Mouse (Mus musculus) limb, embryonic 10.5 days (tissue): ENCODE results near the gene Cct3. TPM values are rescaled to one million over a fixed set of nuclear protein-coding genes. Genes with fewer than 3 reads are reported as not detected.
"Not testable (repeated sequence)": the region's sequence is repeated elsewhere in the genome, so short reads cannot be mapped to it uniquely, and the experiment has no call there.

Experiments
- DNase-seq: peaks from one replicate; pipeline ENCODE4 v3.0.0-alpha.2; 2017; ENCODE audit warnings: low spot score
- H3K27ac ChIP-seq: fragments of 300-500 bp; sonication (generic); 2 replicates; pipeline ENCODE4 v1.5.1; 2016; ENCODE audit warnings: mild to moderate bottlenecking
- H3K27me3 ChIP-seq: fragments of 300-500 bp; sonication (generic); 2 replicates; pipeline ENCODE4 v1.6.1; 2016; ENCODE audit warnings: low read depth, mild to moderate bottlenecking; ENCODE audit not compliant: poor library complexity, severe bottlenecking
- H3K36me3 ChIP-seq: fragments of 300-500 bp; sonication (generic); 2 replicates; pipeline ENCODE4 v1.6.1; 2016; ENCODE audit warnings: mild to moderate bottlenecking, moderate library complexity
- H3K4me1 ChIP-seq: fragments of 300-500 bp; sonication (generic); 2 replicates; pipeline ENCODE4 v1.6.1; 2016
- H3K4me3 ChIP-seq: fragments of 300-500 bp; sonication (generic); 2 replicates; pipeline ENCODE4 v1.5.1; 2016; ENCODE audit warnings: mild to moderate bottlenecking, moderate library complexity
- H3K9me3 ChIP-seq: fragments of 300-500 bp; sonication (generic); replicated peaks from 2 replicates; pipeline ENCODE4 v1.6.1; 2016; ENCODE audit warnings: mild to moderate bottlenecking
- WGBS: fragments of 180-500 bp; shearing (Covaris S2); methylation state at CpG from one replicate; pipeline ENCODE4 v1.1.7; 2016; 5-methylcytosine and 5-hydroxymethylcytosine counted together
- polyA plus RNA-seq: library from polyadenylated mRNA; unstranded; fragments of >200 nt; fragmentation: Nextera tagmentation; extraction: Ambion mirVana; gene quantifications from 2 replicates; pipeline ENCODE4 v1.2.1, GENCODE M21; 2016

The Cct3 gene
- polyA plus RNA-seq, 1 experiment from 2014 or later = 834 TPM

DNA sequence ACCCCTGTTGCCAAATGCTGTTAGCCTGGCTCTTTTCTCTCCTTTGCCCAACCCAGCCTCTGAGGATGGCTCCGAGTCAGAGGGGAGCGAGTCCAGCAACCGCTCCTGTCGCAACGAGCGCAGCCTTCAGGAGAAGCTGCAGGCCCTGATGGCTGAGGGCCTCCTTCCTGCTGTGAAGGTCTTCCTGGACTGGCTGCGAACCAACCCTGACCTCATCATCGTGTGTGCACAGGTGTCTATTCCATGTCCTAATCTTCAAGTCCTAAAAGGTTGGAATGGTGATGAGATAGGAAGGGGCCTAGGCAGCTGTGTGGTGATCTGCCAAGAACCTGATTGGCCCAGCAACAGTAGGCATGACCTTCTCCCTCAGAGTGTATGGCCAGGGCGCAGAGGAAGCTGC, 56.0 kb downstream of the Cct3 start:
- DNase-seq = no peak
- Histone ChIP-seq H3K27me3 (no peaks in the 10 kb centered on the region), H3K4me3 (no peak overlapping the region), H3K9me3 (no peaks in the 10 kb centered on the region), H3K27ac (no peak overlapping the region), H3K36me3 (peaks cover 100% of the 10 kb centered on the region), H3K4me1 (no peaks in the 10 kb centered on the region)
- 92% methylated on average over 9 of the region's 9 CpGs for WGBS

DNA sequence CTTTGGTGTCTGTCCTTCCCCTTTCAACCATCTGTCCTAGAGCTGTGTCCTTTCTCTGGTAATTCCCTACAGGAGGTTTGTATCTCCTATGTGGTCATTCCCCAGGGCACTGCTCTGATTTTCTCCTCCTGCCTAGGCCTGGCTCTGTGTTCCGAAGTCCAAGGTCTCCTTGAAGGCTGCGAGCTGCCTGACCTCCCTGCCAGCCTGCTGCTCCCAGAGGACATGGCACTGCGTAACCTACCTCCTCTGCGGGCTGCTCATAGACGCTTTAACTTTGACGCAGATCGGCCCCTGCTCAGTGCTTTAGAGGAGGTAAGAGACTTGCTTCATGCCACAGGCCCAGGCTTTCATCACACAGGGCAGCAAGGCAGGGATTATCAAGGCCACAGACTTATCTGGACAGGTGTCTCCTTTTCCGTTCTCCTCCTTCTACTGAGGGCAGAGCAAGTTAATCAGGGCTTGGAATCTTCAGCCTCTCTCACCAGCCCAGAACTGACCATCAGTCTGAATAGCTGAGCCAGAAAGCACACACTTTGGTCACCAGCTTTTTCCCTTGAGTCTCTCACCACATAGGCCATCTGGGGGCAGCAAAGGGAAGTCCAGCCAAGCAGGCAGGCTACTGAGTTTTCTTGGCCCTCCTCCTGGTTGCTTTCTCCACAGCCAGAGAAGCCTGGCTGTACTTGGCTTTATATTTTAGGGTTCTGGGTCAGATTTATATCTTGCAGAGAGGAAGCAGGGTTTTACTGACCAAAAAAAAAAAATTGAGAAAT, 57.7 kb downstream of the Cct3 start:
- WGBS = 95% methylated on average over 8 of the region's 8 CpGs
- Histone ChIP-seq H3K27ac (no peak overlapping the region), H3K36me3 (peaks cover 100% of the 10 kb centered on the region), H3K4me1 (no peaks in the 10 kb centered on the region), H3K27me3 (no peaks in the 10 kb centered on the region), H3K9me3 (no peaks in the 10 kb centered on the region), H3K4me3 (no peak overlapping the region)
- DNase-seq = no peak

DNA sequence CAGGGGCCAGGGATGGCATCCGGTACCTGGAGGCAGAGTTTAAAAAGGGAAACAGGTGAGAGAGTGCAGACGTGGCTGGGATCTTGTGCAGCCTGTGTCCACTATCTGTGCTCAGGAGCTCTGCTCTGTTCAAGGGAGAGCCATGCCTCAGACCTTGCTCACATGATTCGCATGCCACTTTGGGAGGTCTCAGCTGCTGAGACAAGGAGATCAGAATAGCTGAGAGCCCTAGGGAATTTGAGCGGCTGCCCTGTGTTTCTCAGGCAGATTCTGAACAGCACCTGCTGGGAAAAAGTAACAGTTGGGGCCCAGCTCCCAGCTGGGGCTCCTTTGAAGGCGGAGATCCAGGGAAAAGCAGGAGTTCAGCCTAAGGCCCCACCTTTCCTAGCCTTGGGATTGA, 62.7 kb downstream of the Cct3 start:
- Histone ChIP-seq H3K27ac (no peak overlapping the region), H3K9me3 (no peaks in the 10 kb centered on the region), H3K36me3 (peaks cover 88% of the 10 kb centered on the region), H3K27me3 (peaks cover 14% of the 10 kb centered on the region), H3K4me3 (no peak overlapping the region), H3K4me1 (peaks cover 18% of the 10 kb centered on the region)
- 83% methylated on average over 5 of the region's 5 CpGs for WGBS
- DNase-seq = no peak

DNA sequence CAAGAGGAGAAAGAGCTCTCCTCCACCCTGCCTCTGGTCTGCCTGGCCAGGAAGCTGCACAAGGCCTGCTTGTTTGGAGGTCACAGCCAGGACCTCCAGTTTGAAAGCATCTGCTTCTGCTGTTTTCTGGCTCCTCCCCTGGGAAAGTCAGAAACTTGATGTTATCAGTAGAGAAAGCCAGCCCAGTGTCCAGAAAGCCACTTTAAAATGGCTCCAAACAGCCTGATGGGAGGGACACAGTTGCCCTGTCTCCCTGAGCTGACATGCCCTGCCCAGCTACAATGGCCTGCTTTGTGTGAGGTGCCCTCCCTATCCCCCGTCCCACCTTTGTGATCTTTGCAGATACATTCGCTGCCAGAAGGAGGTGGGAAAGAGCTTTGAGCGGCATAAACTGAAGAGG, 63.1 kb downstream of the Cct3 start:
- Histone ChIP-seq H3K4me1 (peaks cover 22% of the 10 kb centered on the region), H3K27ac (no peak overlapping the region), H3K36me3 (peaks cover 84% of the 10 kb centered on the region), H3K27me3 (peaks cover 18% of the 10 kb centered on the region), H3K4me3 (no peak overlapping the region), H3K9me3 (no peaks in the 10 kb centered on the region)
- WGBS = 88% methylated on average over 3 of the region's 3 CpGs
- DNase-seq = no peak

DNA sequence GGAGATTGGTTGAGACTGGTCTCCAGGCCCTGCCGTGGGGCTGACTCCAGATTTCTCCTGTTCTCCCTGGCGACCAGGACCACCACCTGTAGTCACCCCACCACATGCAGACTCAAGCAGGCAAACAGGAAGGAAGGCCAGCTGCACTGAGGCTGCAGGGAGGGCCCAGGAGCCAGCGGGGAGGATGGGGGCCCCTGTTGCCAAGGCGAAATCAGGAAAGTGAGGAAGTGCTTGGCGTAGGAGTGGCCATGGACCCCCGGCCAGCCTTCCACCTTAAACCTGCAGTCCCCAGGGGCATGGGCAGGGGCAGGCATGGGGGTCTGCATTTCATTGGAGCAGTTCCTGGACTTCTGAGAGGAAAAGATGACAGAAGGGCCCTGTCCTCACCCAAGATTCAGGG, 64.2 kb downstream of the Cct3 start:
- Histone ChIP-seq H3K27me3 (peaks cover 29% of the 10 kb centered on the region), H3K27ac (no peak overlapping the region), H3K4me1 (peaks cover 27% of the 10 kb centered on the region), H3K9me3 (no peaks in the 10 kb centered on the region), H3K36me3 (peaks cover 73% of the 10 kb centered on the region), H3K4me3 (no peak overlapping the region)
- no peak for DNase-seq
- WGBS = 83% methylated on average over 6 of the region's 6 CpGs

DNA sequence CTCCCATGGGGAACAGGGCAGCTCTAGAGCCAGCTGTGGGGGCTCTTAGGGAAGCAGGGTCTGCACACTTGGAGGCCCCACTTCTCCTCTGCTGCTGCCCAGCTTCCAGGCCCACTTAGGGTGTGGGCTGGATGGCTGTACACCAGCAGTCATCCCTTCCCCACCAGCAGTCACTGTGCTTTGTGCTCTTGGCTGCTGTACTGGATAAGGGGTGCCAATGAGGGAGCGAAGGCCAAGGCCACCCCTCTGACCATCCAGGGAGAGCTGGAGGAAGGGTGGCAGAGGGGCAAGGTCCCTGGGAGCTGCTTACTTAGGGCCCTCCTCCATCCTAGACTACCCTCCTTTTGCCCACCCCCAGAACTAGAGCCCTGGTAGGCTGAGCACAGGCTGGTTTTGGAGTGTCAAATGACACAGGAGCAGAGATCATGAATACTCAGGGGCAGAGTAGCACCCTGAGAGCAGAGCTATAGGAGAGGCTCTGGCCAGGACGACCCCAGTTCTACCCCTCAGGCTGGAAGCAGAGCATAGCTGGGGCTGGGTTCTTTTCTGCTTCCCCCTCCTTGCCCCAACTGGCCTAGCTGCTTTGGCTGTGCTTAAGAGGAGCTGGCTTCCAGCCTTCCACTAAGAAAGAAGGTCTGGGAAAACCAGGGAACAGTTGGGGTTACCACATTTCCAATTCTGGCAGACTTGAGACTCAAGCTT, 64.8 kb downstream of the Cct3 start:
- DNase-seq = no peak
- peaks cover 27% of the 10 kb centered on the region for H3K4me1 ChIP-seq
- peaks cover 36% of the 10 kb centered on the region for H3K27me3 ChIP-seq
- H3K9me3 ChIP-seq = no peaks in the 10 kb centered on the region
- no peak overlapping the region for H3K4me3 ChIP-seq
- H3K27ac ChIP-seq = no peak overlapping the region
- H3K36me3 ChIP-seq = peaks cover 67% of the 10 kb centered on the region
- WGBS = 76% methylated on average over 2 of the region's 2 CpGs

DNA sequence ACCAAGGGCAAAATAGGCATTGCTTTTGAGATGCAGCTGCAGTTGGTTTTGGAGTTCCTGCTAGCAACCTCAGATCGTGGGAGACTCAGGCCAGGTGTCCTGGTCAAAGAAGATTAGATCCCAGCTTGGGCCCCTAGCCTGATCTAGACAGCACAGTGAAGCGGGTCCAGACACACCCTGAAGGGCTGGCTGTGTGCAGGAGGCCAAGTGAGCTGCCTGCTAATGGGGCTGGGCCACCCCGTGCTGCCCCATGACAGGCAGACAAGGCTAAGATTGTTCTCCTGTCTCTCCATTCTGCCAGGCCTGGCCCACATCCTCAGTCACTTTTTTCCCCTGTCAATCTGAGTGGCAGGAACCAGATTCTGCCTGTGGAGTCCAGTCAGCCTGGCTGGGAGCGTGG, 66.8 kb downstream of the Cct3 start:
- peaks cover 30% of the 10 kb centered on the region for H3K4me1 ChIP-seq
- peaks cover 47% of the 10 kb centered on the region for H3K36me3 ChIP-seq
- peak overlapping the region; percentile 39 for H3K27ac ChIP-seq
- H3K27me3 ChIP-seq = peaks cover 47% of the 10 kb centered on the region
- H3K9me3 ChIP-seq = no peaks in the 10 kb centered on the region
- no peak for DNase-seq
- WGBS = 68% methylated on average over 4 of the region's 4 CpGs
- no peak overlapping the region; the same call in 1 of the 2 replicates for H3K4me3 ChIP-seq

DNA sequence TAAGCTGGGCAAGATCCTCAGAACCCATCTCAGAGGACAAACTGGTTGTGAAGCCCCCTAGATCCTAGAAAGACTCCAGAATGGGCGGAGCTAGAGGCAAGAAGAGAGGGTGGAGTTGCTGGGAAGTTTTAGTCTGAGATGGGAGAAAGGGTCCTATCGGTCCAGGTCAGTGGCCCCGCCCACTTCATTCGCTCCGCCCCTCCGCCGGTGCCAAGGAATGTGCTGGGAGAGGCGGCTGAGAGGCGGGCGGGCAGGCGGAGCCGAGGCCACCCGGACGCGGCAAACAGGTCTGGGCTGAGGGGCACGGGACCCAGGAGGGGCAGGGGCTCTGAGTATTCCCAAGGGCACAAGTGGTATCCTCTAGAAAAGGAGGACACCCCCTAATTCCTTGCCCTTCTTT, 67.4 kb downstream of the Cct3 start, which contains the start of gene Paqr6:
Gene Paqr6, plus strand, starts transcription at position 248 of the 400 bp plus-strand sequence.
- 0% methylated on average over 16 of the region's 16 CpGs for WGBS
- peaks cover 30% of the 10 kb centered on the region for H3K4me1 ChIP-seq
- H3K27me3 ChIP-seq = peaks cover 47% of the 10 kb centered on the region
- DNase-seq = peak; percentile 69
- peak within 1 kb of the TSS; percentile 39 for H3K27ac ChIP-seq
- H3K4me3 ChIP-seq = peak within 1 kb of the TSS; percentile 32
- peaks cover 41% of the 10 kb centered on the region for H3K36me3 ChIP-seq
- H3K9me3 ChIP-seq = no peaks in the 10 kb centered on the region

DNA sequence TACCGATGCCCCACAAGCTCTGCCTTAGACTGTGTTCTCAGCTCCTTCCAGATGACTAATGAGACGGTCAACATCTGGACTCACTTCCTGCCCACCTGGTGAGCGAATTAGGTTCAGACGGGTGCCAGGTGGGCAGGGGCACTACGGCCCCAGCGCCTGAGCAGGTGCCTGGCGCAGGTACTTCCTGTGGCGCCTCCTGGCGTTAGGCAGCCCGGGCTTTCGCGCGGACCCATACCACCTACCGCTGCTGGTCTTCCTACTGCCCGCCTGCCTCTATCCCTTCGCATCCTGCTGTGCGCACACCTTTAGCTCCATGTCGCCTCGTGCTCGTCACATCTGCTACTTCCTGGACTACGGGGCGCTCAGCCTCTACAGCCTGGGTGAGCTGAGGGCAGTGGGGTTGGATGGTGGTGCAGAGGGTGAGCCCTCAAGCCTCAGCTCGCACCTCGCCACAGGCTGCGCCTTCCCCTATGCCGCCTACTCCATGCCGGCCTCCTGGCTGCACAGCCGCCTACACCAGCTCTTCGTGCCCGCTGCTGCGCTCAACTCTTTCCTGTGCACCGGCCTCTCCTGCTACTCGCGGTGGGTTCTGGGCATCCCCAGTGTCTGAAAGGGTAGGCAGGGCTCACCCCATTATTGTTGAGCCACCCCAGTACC, 68.9 kb downstream of the Cct3 start:
- Histone ChIP-seq H3K27ac (no peak overlapping the region), H3K27me3 (peaks cover 47% of the 10 kb centered on the region), H3K9me3 (peaks cover 7% of the 10 kb centered on the region), H3K36me3 (peaks cover 26% of the 10 kb centered on the region), H3K4me1 (peaks cover 30% of the 10 kb centered on the region), H3K4me3 (no peak overlapping the region)
- DNase-seq = no peak
- WGBS = 33% methylated on average over 34 of the region's 34 CpGs

DNA sequence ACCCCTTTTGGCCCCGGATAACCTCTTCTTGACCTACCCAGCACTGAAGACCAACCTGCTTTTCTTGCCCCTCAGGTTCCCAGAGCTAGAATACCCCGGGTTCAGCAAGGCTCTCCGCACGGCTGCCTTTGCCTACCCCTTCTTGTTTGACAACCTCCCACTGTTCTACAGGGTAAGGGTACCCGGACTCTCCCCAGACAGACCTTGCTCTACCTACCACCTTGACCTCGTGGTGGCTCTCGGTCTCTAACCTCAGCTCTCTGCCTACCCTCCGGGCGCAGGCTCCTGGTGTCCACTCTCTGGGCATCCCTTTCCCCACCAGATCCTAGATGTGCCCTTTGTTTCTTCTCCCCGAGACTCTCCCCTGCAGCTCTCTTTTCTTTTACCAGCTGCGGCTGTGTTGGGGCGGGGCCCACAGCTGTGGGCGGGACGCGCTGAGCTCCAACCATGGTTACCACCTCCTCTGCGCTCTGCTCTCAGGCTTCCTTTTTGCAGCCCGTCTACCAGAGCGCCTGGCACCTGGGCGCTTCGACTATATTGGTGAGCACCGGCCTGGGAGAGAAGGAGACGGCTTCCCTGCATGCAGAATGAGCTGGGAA, 70.0 kb downstream of the Cct3 start:
- Histone ChIP-seq H3K4me1 (peaks cover 25% of the 10 kb centered on the region), H3K4me3 (peak overlapping the region; percentile 24)
- 9% methylated on average over 22 of the region's 22 CpGs for WGBS

DNA sequence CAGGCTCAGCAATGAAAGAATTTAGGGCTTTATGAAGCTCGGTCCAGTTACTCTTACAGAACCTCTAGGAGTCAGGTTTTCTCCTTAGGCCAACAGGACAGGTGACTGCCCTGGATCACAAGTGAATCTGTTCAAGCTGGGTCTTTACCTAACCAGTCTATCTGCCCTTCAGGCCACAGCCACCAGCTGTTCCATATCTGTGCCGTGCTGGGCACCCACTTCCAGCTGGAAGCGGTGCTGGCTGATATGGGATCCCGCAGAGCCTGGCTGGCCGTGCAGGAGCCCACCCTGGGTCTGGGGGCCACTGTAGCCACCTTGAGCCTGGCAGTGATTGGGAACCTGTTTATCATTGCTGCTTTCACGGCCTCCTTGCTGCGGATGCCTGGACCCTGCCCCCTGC, 70.6 kb downstream of the Cct3 start:
- WGBS = 54% methylated on average over 3 of the region's 7 CpGs
- H3K36me3 ChIP-seq, DNase-seq, H3K9me3 ChIP-seq, H3K27ac ChIP-seq, H3K4me3 ChIP-seq: not testable (repeated sequence)
- H3K27me3 ChIP-seq = peaks cover 47% of the 10 kb centered on the region
- peaks cover 25% of the 10 kb centered on the region for H3K4me1 ChIP-seq

More for the DNA sequence above, 70.0 kb downstream of the Cct3 start:
- Histone ChIP-seq H3K27me3 (peaks cover 47% of the 10 kb centered on the region), H3K36me3 (peaks cover 15% of the 10 kb centered on the region)
- H3K27ac ChIP-seq, DNase-seq, H3K9me3 ChIP-seq: not testable (repeated sequence)

DNA sequence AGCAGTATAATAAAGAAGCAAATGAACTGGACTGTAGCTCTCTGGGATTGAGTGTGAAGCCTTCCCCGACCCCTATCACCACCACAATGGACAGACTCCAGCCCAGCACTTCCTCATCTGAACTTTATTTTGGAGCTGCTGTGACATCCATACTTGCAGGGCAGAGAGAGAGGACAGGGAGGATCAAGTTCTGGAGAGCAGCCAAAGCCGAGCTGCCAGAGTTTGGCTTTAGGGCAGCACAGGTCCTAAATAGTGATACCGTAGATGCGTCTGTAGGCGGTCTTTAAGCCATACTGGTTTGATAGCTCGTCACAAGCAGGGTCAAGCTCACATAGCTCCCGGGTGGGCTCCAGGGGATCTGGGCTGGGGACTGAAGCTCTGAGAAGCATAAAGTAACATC, 71.6 kb downstream of the Cct3 start:
- not testable (repeated sequence) for DNase-seq, H3K4me3 ChIP-seq, H3K9me3 ChIP-seq, H3K36me3 ChIP-seq, H3K27ac ChIP-seq
- Histone ChIP-seq H3K27me3 (peaks cover 43% of the 10 kb centered on the region), H3K4me1 (peaks cover 23% of the 10 kb centered on the region)
- 91% methylated on average over 7 of the region's 7 CpGs for WGBS
